Mouse (Mus musculus) embryonic facial prominence, embryonic 12.5 days (tissue): ENCODE data around the gene Eif4e2. TPM values are rescaled to one million over a fixed set of nuclear protein-coding genes. Genes with fewer than 3 reads are reported as not detected.

Experiments
- ATAC-seq: fragments of 200-750 bp; cut with Nextera tagmentation; 2 replicates; pipeline ENCODE4 v1.8.0; 2017; ENCODE audit not compliant: insufficient number of reproducible peaks, insufficient read depth, low FRiP score, low TSS enrichment
- H3K27ac ChIP-seq: fragments of 300-500 bp; sonication (generic); 2 replicates; pipeline ENCODE4 v1.5.1; 2016; ENCODE audit warnings: mild to moderate bottlenecking
- H3K27me3 ChIP-seq: fragments of 300-500 bp; sonication (generic); 2 replicates; pipeline ENCODE4 v1.6.1; 2016; ENCODE audit warnings: mild to moderate bottlenecking, moderate library complexity
- H3K36me3 ChIP-seq: fragments of 300-500 bp; sonication (generic); 2 replicates; pipeline ENCODE4 v1.6.1; 2016; ENCODE audit warnings: mild to moderate bottlenecking
- H3K4me1 ChIP-seq: fragments of 300-500 bp; sonication (generic); 2 replicates; pipeline ENCODE4 v1.6.1; 2016
- H3K4me2 ChIP-seq: fragments of 300-500 bp; sonication (generic); replicated peaks from 2 replicates; pipeline ENCODE4 v1.6.1; 2016; ENCODE audit warnings: mild to moderate bottlenecking, moderate library complexity
- H3K4me3 ChIP-seq: fragments of 300-500 bp; sonication (generic); 2 replicates; pipeline ENCODE4 v1.5.1; 2016; ENCODE audit warnings: mild to moderate bottlenecking
- H3K9ac ChIP-seq: fragments of 300-500 bp; sonication (generic); 2 replicates; pipeline ENCODE4 v1.6.1; 2016; ENCODE audit warnings: mild to moderate bottlenecking, moderate library complexity
- H3K9me3 ChIP-seq: fragments of 300-500 bp; sonication (generic); 2 replicates; pipeline ENCODE4 v1.6.1; 2016; ENCODE audit warnings: mild to moderate bottlenecking, moderate library complexity
- WGBS: fragments of 180-500 bp; shearing (Covaris S2); methylation state at CpG from one replicate; pipeline ENCODE4 v1.1.7; 2016; 5-methylcytosine and 5-hydroxymethylcytosine counted together
- polyA plus RNA-seq: library from polyadenylated mRNA; unstranded; fragments of >200 nt; fragmentation: Nextera tagmentation; extraction: Ambion mirVana; gene quantifications from 2 replicates; pipeline ENCODE4 v1.2.1, GENCODE M21; 2016

Gene Eif4e2
- polyA plus RNA-seq, 1 experiment from 2014 or later, result 179 TPM

GRCm38 (mm10) chr1:87264134-87265006 lies 50.7 kb downstream of the Eif4e2 start, which contains the start of gene Efhd1:
Gene Efhd1, plus strand, starts transcription at chr1:87264363.
- H3K27me3 ChIP-seq, result peaks cover 87% of the 10 kb centered on the region
- H3K36me3 ChIP-seq, result no peaks in the 10 kb centered on the region
- no peak for ATAC-seq
- no peaks in the 10 kb centered on the region for H3K9me3 ChIP-seq
- under 1% methylated on average over 70 of the region's 70 CpGs for WGBS
- H3K9ac ChIP-seq, result peak within 1 kb of the TSS; percentile 47
- no peak within 1 kb of the TSS for H3K27ac ChIP-seq
- peak within 1 kb of the TSS; percentile 52 for H3K4me3 ChIP-seq
- H3K4me1 ChIP-seq, result peaks cover 20% of the 10 kb centered on the region
- peak within 1 kb of the TSS; percentile 96 for H3K4me2 ChIP-seq

DNA sequence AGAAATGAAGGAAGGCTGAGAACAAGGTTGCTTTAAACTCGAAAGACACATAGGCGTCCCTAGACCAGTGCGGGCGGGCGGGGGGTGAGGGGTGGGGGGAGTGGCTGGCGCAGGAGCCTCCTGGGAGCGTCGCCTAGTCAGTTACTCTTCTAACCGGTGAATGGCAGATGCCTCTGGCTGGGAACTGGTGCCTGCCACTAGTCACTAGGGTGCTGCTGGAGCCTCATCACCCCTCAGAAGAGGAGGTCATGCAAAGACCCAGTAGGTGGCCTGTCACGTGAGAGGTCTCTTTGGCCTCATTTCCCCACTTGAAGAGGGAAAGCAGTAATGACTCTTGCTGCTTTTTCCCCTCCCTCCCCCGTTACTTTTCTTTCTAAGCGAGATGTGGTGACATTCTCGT lies 51.5 kb downstream of the Eif4e2 start:
- Histone ChIP-seq H3K4me3 (peak overlapping the region; percentile 52), H3K27ac (no peak overlapping the region), H3K9me3 (no peaks in the 10 kb centered on the region), H3K4me1 (peaks cover 24% of the 10 kb centered on the region), H3K4me2 (peak overlapping the region; percentile 96), H3K36me3 (no peaks in the 10 kb centered on the region), H3K9ac (no peak overlapping the region), H3K27me3 (peaks cover 80% of the 10 kb centered on the region)
- no peak for ATAC-seq
- WGBS, result 0% methylated on average over 13 of the region's 13 CpGs

DNA sequence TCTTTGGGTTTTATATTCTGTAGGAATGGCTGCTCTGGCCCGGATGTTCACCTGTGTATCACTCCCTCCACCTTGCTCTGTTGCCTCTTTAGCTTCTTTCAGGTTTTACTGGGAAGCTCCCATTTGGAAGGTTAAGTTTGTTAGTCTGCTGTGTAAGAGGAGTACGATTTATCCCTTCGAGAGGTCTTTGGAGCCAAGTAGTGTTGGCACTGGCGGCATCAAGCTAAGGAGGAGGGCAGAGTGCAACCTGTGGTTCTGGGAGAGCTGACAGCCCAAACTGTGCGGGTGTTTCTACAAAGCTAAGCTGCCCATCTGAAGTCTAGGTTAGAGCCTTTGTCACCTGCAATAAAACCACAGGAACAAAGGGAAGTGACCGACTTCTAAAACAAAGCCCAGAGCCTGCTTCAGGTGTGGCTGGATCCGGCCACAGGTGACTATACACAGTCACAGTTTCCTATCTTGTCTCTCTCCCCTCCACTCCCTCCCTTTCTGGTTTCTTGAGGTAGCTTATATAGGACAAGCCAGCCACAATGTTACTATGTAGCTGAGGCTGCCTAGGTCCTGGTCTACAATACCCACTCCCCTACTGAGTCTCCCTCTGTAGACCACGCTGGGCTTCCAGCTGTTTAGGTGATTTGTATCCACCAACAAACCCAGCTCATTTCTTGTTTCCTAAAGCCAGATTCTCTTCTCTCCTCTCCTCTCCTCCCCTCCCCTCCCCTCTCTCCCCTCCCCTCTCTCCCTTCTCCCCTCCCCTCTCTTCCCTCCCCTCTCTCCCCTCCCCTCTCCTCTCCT lies 52.8 kb downstream of the Eif4e2 start:
- Histone ChIP-seq H3K9ac (no peak overlapping the region), H3K4me2 (no peak overlapping the region), H3K9me3 (no peaks in the 10 kb centered on the region), H3K27me3 (peaks cover 69% of the 10 kb centered on the region), H3K4me3 (no peak overlapping the region), H3K27ac (no peak overlapping the region), H3K4me1 (peaks cover 37% of the 10 kb centered on the region), H3K36me3 (no peaks in the 10 kb centered on the region)
- no peak for ATAC-seq
- WGBS, result 24% methylated on average over 8 of the region's 8 CpGs

- Histone ChIP-seq H3K36me3 (no peaks in the 10 kb centered on the region), H3K4me1 (peaks cover 25% of the 10 kb centered on the region), H3K9ac (peak overlapping the region; percentile 7; the same call in 1 of the 2 replicates), H3K27me3 (peaks cover 34% of the 10 kb centered on the region), H3K4me3 (no peak overlapping the region), H3K9me3 (no peaks in the 10 kb centered on the region), H3K4me2 (0 out of 2 replicates have a peak overlapping the region, but pooled peaks have one; percentile 40), H3K27ac (peak overlapping the region; percentile 85)
- 20% methylated on average over 3 of the region's 3 CpGs for WGBS
- no peak for ATAC-seq
Observed at GRCm38 (mm10) chr1:87270204-87270603, 56.5 kb downstream of the Eif4e2 start.

- Histone ChIP-seq H3K4me1 (peaks cover 20% of the 10 kb centered on the region), H3K27me3 (peaks cover 27% of the 10 kb centered on the region), H3K4me3 (0 out of 2 replicates have a peak overlapping the region, but pooled peaks have one; percentile 8), H3K9ac (peak overlapping the region; percentile 7; the same call in 1 of the 2 replicates), H3K4me2 (peak overlapping the region; percentile 40), H3K36me3 (no peaks in the 10 kb centered on the region), H3K27ac (peak overlapping the region; percentile 85), H3K9me3 (no peaks in the 10 kb centered on the region)
- peak; percentile 80 for ATAC-seq
- WGBS, result 2% methylated on average over 19 of the region's 20 CpGs
Observed at GRCm38 (mm10) chr1:87270641-87271467, 57.1 kb downstream of the Eif4e2 start.

GRCm38 (mm10) chr1:87271596-87271995 lies 57.9 kb downstream of the Eif4e2 start:
- Histone ChIP-seq H3K27ac (peak overlapping the region; percentile 85), H3K4me3 (no peak overlapping the region), H3K36me3 (no peaks in the 10 kb centered on the region), H3K4me2 (peak overlapping the region; percentile 40; the same call in 1 of the 2 replicates), H3K9me3 (no peaks in the 10 kb centered on the region), H3K9ac (no peak overlapping the region), H3K4me1 (peaks cover 20% of the 10 kb centered on the region), H3K27me3 (peaks cover 20% of the 10 kb centered on the region)
- no peak for ATAC-seq
- WGBS, result 50% methylated on average over 1 of the region's 1 CpGs

GRCm38 (mm10) chr1:87272462-87272861 lies 58.7 kb downstream of the Eif4e2 start:
- Histone ChIP-seq H3K9me3 (no peaks in the 10 kb centered on the region), H3K4me1 (peaks cover 20% of the 10 kb centered on the region), H3K4me3 (no peak overlapping the region), H3K36me3 (no peaks in the 10 kb centered on the region), H3K4me2 (no peak overlapping the region), H3K9ac (no peak overlapping the region), H3K27ac (no peak overlapping the region), H3K27me3 (0 out of 2 replicates have a peak, but pooled peaks cover 12% of the 10 kb centered on the region)
- WGBS, result 62% methylated on average over 3 of the region's 3 CpGs
- no peak for ATAC-seq

- WGBS, result 80% methylated on average over 3 of the region's 3 CpGs
- H3K27me3 ChIP-seq, result 0 out of 2 replicates have a peak, but pooled peaks cover 5% of the 10 kb centered on the region
- ATAC-seq, result no peak
- no peaks in the 10 kb centered on the region for H3K36me3 ChIP-seq
- no peak overlapping the region for H3K4me2 ChIP-seq
- no peak overlapping the region for H3K27ac ChIP-seq
- H3K9ac ChIP-seq, result no peak overlapping the region
- peaks cover 20% of the 10 kb centered on the region for H3K4me1 ChIP-seq
- H3K9me3 ChIP-seq, result no peaks in the 10 kb centered on the region
- H3K4me3 ChIP-seq, result no peak overlapping the region
Observed at GRCm38 (mm10) chr1:87273514-87273942, 59.8 kb downstream of the Eif4e2 start.

- WGBS, result 67% methylated on average over 4 of the region's 4 CpGs
- H3K4me2 ChIP-seq, result no peak overlapping the region
Observed at GRCm38 (mm10) chr1:87274134-87274533, 60.4 kb downstream of the Eif4e2 start.

DNA sequence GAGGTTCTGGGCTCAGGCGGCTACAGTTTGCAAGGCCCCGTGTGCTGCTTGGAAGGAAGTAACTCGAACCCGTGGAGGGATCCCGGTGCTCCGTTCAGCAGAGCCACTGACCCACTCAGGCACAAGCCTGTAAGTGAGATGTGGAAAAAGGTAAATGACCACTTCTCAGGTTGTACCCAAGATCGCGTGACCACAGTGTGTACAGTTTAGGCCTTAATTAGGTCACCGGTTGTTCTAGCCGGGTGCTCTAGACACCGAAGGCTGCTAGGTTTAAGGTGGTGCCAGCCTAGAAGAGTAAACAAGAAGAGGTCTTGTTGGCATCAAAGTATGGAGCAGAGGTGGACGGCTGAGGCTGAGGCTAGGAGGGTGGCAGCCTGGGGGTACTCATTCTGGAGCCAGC lies 61.4 kb downstream of the Eif4e2 start:
- Histone ChIP-seq H3K36me3 (no peaks in the 10 kb centered on the region), H3K4me2 (no peak overlapping the region), H3K4me3 (no peak overlapping the region), H3K9ac (no peak overlapping the region), H3K4me1 (peaks cover 17% of the 10 kb centered on the region), H3K27me3 (no peaks in the 10 kb centered on the region), H3K27ac (no peak overlapping the region), H3K9me3 (no peaks in the 10 kb centered on the region)
- ATAC-seq, result no peak
- 81% methylated on average over 12 of the region's 12 CpGs for WGBS

More at GRCm38 (mm10) chr1:87274134-87274533, 60.4 kb downstream of the Eif4e2 start:
- no peak for ATAC-seq
- no peak overlapping the region for H3K4me3 ChIP-seq
- H3K9ac ChIP-seq, result no peak overlapping the region
- H3K27ac ChIP-seq, result no peak overlapping the region
- no peaks in the 10 kb centered on the region for H3K9me3 ChIP-seq
- H3K4me1 ChIP-seq, result peaks cover 20% of the 10 kb centered on the region
- no peaks in the 10 kb centered on the region for H3K36me3 ChIP-seq
- H3K27me3 ChIP-seq, result no peaks in the 10 kb centered on the region

GRCm38 (mm10) chr1:87276056-87276455 lies 62.3 kb downstream of the Eif4e2 start:
- WGBS, result 56% methylated on average over 2 of the region's 2 CpGs
- H3K36me3 ChIP-seq, result no peaks in the 10 kb centered on the region
- H3K4me1 ChIP-seq, result peaks cover 8% of the 10 kb centered on the region
- no peak overlapping the region for H3K9ac ChIP-seq
- no peak overlapping the region for H3K4me2 ChIP-seq
- no peak overlapping the region for H3K27ac ChIP-seq
- no peaks in the 10 kb centered on the region for H3K27me3 ChIP-seq
- no peak overlapping the region for H3K4me3 ChIP-seq
- H3K9me3 ChIP-seq, result no peaks in the 10 kb centered on the region
- no peak for ATAC-seq
